Mouse (Mus musculus) forebrain, embryonic 16.5 days (tissue): ENCODE results near the gene Ttll11. TPM values are rescaled to one million over a fixed set of nuclear protein-coding genes. Genes with fewer than 3 reads are reported as not detected.

Source experiments
- ATAC-seq: fragments of 200-750 bp; cut with Nextera tagmentation; 2 replicates; pipeline ENCODE4 v1.8.0; 2017; ENCODE audit warnings: mild to moderate bottlenecking, moderate library complexity
- H3K27ac ChIP-seq: fragments of 300-500 bp; sonication (generic); 2 replicates; pipeline ENCODE4 v1.5.1; 2014; ENCODE audit warnings: low read length, control low read depth
- H3K27me3 ChIP-seq: fragments of 300-500 bp; sonication (generic); replicated peaks from 2 replicates; pipeline ENCODE4 v1.6.1; 2014; ENCODE audit warnings: low read length; ENCODE audit not compliant: control insufficient read depth, insufficient read depth
- H3K36me3 ChIP-seq: fragments of 300-500 bp; sonication (generic); 2 replicates; pipeline ENCODE4 v1.6.1; 2014; ENCODE audit not compliant: control insufficient read depth, insufficient read depth
- H3K4me1 ChIP-seq: fragments of 300-500 bp; sonication (generic); replicated peaks from 2 replicates; pipeline ENCODE4 v1.6.1; 2014; ENCODE audit warnings: low read length; ENCODE audit not compliant: control insufficient read depth, insufficient read depth
- H3K4me2 ChIP-seq: fragments of 300-500 bp; sonication (generic); 2 replicates; pipeline ENCODE4 v1.6.1; 2014; ENCODE audit warnings: mild to moderate bottlenecking, low read length, control low read depth
- H3K4me3 ChIP-seq: fragments of 300-500 bp; sonication (generic); replicated peaks from 2 replicates; pipeline ENCODE4 v1.5.1; 2014; ENCODE audit warnings: mild to moderate bottlenecking, low read length, control low read depth
- H3K9ac ChIP-seq: fragments of 300-500 bp; sonication (generic); replicated peaks from 2 replicates; pipeline ENCODE4 v1.6.1; 2014; ENCODE audit warnings: low read depth, low read length, control low read depth
- H3K9me3 ChIP-seq: fragments of 300-500 bp; sonication (generic); 2 replicates; pipeline ENCODE4 v1.6.1; 2016; ENCODE audit warnings: low read length; ENCODE audit not compliant: control insufficient read depth
- WGBS: fragments of 180-500 bp; shearing (Covaris S2); extraction: QIAGEN DNeasy Blood & Tissue Kit; methylation state at CpG from one replicate; pipeline ENCODE4 v1.1.7; 2014; 5-methylcytosine and 5-hydroxymethylcytosine counted together
- polyA plus RNA-seq: library from polyadenylated mRNA; unstranded; fragments of >200 nt; fragmentation: Nextera tagmentation; extraction: Ambion mirVana; gene quantifications from 2 replicates; pipeline ENCODE4 v1.2.1, GENCODE M21; 2015

The Ttll11 gene
- polyA plus RNA-seq, 1 experiment from 2014 or later = 2.5 TPM

GRCm38 (mm10) chr2:35797998-35798397 lies 181.7 kb downstream of the Ttll11 start:
- ATAC-seq = no peak
- Histone ChIP-seq H3K4me1 (no peaks in the 10 kb centered on the region), H3K4me3 (no peak overlapping the region), H3K9me3 (no peaks in the 10 kb centered on the region), H3K27me3 (no peaks in the 10 kb centered on the region), H3K4me2 (no peak overlapping the region), H3K9ac (no peak overlapping the region), H3K36me3 (no peaks in the 10 kb centered on the region), H3K27ac (no peak overlapping the region)
- 83% methylated on average over 8 of the region's 8 CpGs for WGBS

- no peak overlapping the region for H3K4me3 ChIP-seq
- peaks cover 8% of the 10 kb centered on the region; the same call in 1 of the 2 replicates for H3K4me1 ChIP-seq
- no peak overlapping the region for H3K9ac ChIP-seq
- H3K9me3 ChIP-seq = no peaks in the 10 kb centered on the region
- H3K4me2 ChIP-seq = no peak overlapping the region
- 53% methylated on average over 27 of the region's 27 CpGs for WGBS
- H3K27me3 ChIP-seq = no peaks in the 10 kb centered on the region
- ATAC-seq = peak; percentile 73
- no peaks in the 10 kb centered on the region for H3K36me3 ChIP-seq
- H3K27ac ChIP-seq = peak overlapping the region; percentile 30; the same call in 1 of the 2 replicates
Observed at GRCm38 (mm10) chr2:35789362-35790326, 190.1 kb downstream of the Ttll11 start.

GRCm38 (mm10) chr2:35785877-35786276 lies 193.8 kb downstream of the Ttll11 start:
- 88% methylated on average over 7 of the region's 7 CpGs for WGBS
- no peak for ATAC-seq
- H3K9ac ChIP-seq = no peak overlapping the region

GRCm38 (mm10) chr2:35783368-35783767 lies 196.3 kb downstream of the Ttll11 start:
- H3K36me3 ChIP-seq = no peaks in the 10 kb centered on the region
- H3K4me1 ChIP-seq = peaks cover 7% of the 10 kb centered on the region
- no peaks in the 10 kb centered on the region for H3K9me3 ChIP-seq
- H3K27ac ChIP-seq = no peak overlapping the region
- 41% methylated on average over 10 of the region's 10 CpGs for WGBS
- H3K9ac ChIP-seq = no peak overlapping the region
- no peak overlapping the region for H3K4me2 ChIP-seq
- no peak for ATAC-seq
- no peak overlapping the region for H3K4me3 ChIP-seq
- H3K27me3 ChIP-seq = no peaks in the 10 kb centered on the region

More at GRCm38 (mm10) chr2:35785877-35786276, 193.8 kb downstream of the Ttll11 start:
- Histone ChIP-seq H3K36me3 (no peaks in the 10 kb centered on the region), H3K4me3 (no peak overlapping the region), H3K4me2 (no peak overlapping the region), H3K9me3 (no peaks in the 10 kb centered on the region), H3K27ac (no peak overlapping the region), H3K4me1 (peaks cover 15% of the 10 kb centered on the region), H3K27me3 (no peaks in the 10 kb centered on the region)

GRCm38 (mm10) chr2:35779266-35779665 lies 200.4 kb downstream of the Ttll11 start:
- Histone ChIP-seq H3K4me3 (no peak overlapping the region), H3K4me1 (peaks cover 7% of the 10 kb centered on the region), H3K27ac (no peak overlapping the region), H3K9me3 (no peaks in the 10 kb centered on the region), H3K27me3 (no peaks in the 10 kb centered on the region), H3K4me2 (no peak overlapping the region), H3K9ac (no peak overlapping the region), H3K36me3 (no peaks in the 10 kb centered on the region)
- 83% methylated on average over 5 of the region's 5 CpGs for WGBS
- no peak for ATAC-seq

- ATAC-seq = peak; percentile 59
- Histone ChIP-seq H3K4me3 (no peak overlapping the region), H3K36me3 (no peaks in the 10 kb centered on the region), H3K4me2 (no peak overlapping the region), H3K9me3 (no peaks in the 10 kb centered on the region), H3K27ac (no peak overlapping the region), H3K4me1 (peaks cover 2% of the 10 kb centered on the region), H3K9ac (no peak overlapping the region), H3K27me3 (no peaks in the 10 kb centered on the region)
- WGBS = 78% methylated on average over 9 of the region's 9 CpGs
Observed at GRCm38 (mm10) chr2:35776935-35777334, 202.8 kb downstream of the Ttll11 start.

- H3K4me2 ChIP-seq = no peak overlapping the region
- no peaks in the 10 kb centered on the region for H3K36me3 ChIP-seq
- H3K27ac ChIP-seq = no peak overlapping the region
- H3K9me3 ChIP-seq = no peaks in the 10 kb centered on the region
- H3K4me1 ChIP-seq = no peaks in the 10 kb centered on the region
- H3K9ac ChIP-seq = no peak overlapping the region
- H3K4me3 ChIP-seq = no peak overlapping the region
- WGBS = 62% methylated on average over 5 of the region's 5 CpGs
- no peaks in the 10 kb centered on the region for H3K27me3 ChIP-seq
- ATAC-seq = peak; percentile 43; the same call in 1 of the 2 replicates
Observed at GRCm38 (mm10) chr2:35775651-35776055, 204.1 kb downstream of the Ttll11 start.

GRCm38 (mm10) chr2:35770541-35770940 lies 209.2 kb downstream of the Ttll11 start:
- WGBS = 83% methylated on average over 2 of the region's 2 CpGs
- Histone ChIP-seq H3K27me3 (no peaks in the 10 kb centered on the region), H3K4me2 (no peak overlapping the region), H3K9ac (no peak overlapping the region), H3K4me3 (no peak overlapping the region), H3K36me3 (no peaks in the 10 kb centered on the region), H3K4me1 (peaks cover 16% of the 10 kb centered on the region), H3K27ac (no peak overlapping the region), H3K9me3 (no peaks in the 10 kb centered on the region)
- no peak for ATAC-seq

GRCm38 (mm10) chr2:35769398-35769797 lies 210.3 kb downstream of the Ttll11 start:
- peaks cover 16% of the 10 kb centered on the region for H3K4me1 ChIP-seq
- 88% methylated on average over 12 of the region's 12 CpGs for WGBS
- no peaks in the 10 kb centered on the region for H3K36me3 ChIP-seq
- no peak overlapping the region for H3K4me3 ChIP-seq
- no peak overlapping the region for H3K9ac ChIP-seq
- no peak for ATAC-seq
- no peaks in the 10 kb centered on the region for H3K9me3 ChIP-seq
- H3K4me2 ChIP-seq = no peak overlapping the region
- no peak overlapping the region for H3K27ac ChIP-seq
- no peaks in the 10 kb centered on the region for H3K27me3 ChIP-seq
